Mouse (Mus musculus) forebrain, embryonic 13.5 days (tissue): ENCODE data around the gene Arhgap29. TPM values are rescaled to one million over a fixed set of nuclear protein-coding genes. Genes with fewer than 3 reads are reported as not detected.

Experiments
- ATAC-seq: fragments of 200-750 bp; cut with Nextera tagmentation; 2 replicates; pipeline ENCODE4 v1.8.0; 2017
- H3K27ac ChIP-seq: fragments of 300-500 bp; sonication (generic); 2 replicates; pipeline ENCODE4 v1.5.1; 2015; ENCODE audit warnings: inconsistent platforms, mild to moderate bottlenecking, moderate library complexity
- H3K27me3 ChIP-seq: fragments of 300-500 bp; sonication (generic); 2 replicates; pipeline ENCODE4 v1.6.1; 2015; ENCODE audit warnings: mild to moderate bottlenecking, inconsistent platforms
- H3K36me3 ChIP-seq: fragments of 300-500 bp; sonication (generic); 2 replicates; pipeline ENCODE4 v1.6.1; 2015; ENCODE audit warnings: mild to moderate bottlenecking, inconsistent platforms; ENCODE audit not compliant: poor library complexity, severe bottlenecking
- H3K4me1 ChIP-seq: fragments of 300-500 bp; sonication (generic); 2 replicates; pipeline ENCODE4 v1.6.1; 2015; ENCODE audit warnings: inconsistent platforms
- H3K4me2 ChIP-seq: fragments of 300-500 bp; sonication (generic); 2 replicates; pipeline ENCODE4 v1.6.1; 2015; ENCODE audit warnings: inconsistent platforms, mild to moderate bottlenecking, moderate library complexity
- H3K4me3 ChIP-seq: fragments of 300-500 bp; sonication (generic); 2 replicates; pipeline ENCODE4 v1.5.1; 2015; ENCODE audit warnings: mild to moderate bottlenecking, inconsistent platforms
- H3K9ac ChIP-seq: fragments of 300-500 bp; sonication (generic); 2 replicates; pipeline ENCODE4 v1.6.1; 2015; ENCODE audit warnings: mild to moderate bottlenecking, inconsistent platforms
- H3K9me3 ChIP-seq: fragments of 300-500 bp; sonication (generic); replicated peaks from 2 replicates; pipeline ENCODE4 v1.6.1; 2016; ENCODE audit warnings: inconsistent platforms
- WGBS: fragments of 180-500 bp; shearing (Covaris S2); methylation state at CpG from one replicate; pipeline ENCODE4 v1.1.7; 2015; 5-methylcytosine and 5-hydroxymethylcytosine counted together
- polyA plus RNA-seq: library from polyadenylated mRNA; unstranded; fragments of >200 nt; fragmentation: Nextera tagmentation; extraction: Ambion mirVana; gene quantifications from 2 replicates; pipeline ENCODE4 v1.2.1, GENCODE M21; 2015

Arhgap29 gene
- polyA plus RNA-seq, 1 experiment from 2014 or later: 11.5 TPM

DNA sequence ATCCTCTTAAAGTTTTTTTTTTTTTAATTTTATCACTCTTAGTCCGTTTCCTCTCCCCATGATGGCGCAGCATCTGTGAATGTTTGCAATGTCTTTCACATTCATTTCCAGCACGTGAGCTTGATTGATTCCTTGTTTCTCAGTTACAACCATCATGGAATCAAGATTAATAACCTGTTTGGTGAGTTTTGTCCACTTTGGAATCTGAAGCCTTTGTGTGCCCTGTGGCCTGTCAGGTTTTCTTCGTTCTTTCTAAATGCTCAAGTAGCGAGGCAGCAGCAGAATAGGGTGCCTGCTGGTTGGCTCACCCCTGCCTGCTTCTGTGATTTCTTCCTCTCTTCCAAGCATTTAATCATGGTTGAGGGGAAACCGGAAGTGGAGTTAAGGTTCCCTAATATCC is 2.2 kb upstream of the Arhgap29 start:
- H3K9me3 ChIP-seq: no peaks in the 10 kb centered on the region
- WGBS: 57% methylated on average over 6 of the region's 6 CpGs
- H3K4me1 ChIP-seq: peaks cover 10% of the 10 kb centered on the region; the same call in 1 of the 2 replicates
- no peak for ATAC-seq
- H3K27ac ChIP-seq: no peak overlapping the region
- H3K36me3 ChIP-seq: no peaks in the 10 kb centered on the region
- no peak overlapping the region for H3K9ac ChIP-seq
- peaks cover 32% of the 10 kb centered on the region for H3K27me3 ChIP-seq
- H3K4me3 ChIP-seq: no peak overlapping the region
- H3K4me2 ChIP-seq: no peak overlapping the region

DNA sequence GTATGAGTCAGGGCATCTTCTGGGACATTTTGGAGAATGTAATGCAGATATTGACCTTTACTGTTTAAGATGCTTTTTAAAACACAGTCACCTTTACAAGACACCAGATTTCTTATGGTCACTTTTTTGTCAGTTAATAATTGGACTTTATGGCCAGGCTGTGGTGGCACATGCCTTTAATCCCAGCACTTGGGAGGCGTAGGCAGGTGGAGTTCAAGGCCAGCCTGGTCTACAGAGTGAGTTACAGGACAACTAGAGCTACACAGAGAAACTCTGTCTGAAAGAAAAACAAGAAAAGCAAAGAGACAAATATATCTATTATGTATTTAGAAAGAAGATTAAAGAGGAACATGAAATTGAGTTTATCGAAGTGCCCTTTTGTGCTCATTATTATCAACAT is 1.2 kb upstream of the Arhgap29 start:
- Histone ChIP-seq H3K36me3 (no peaks in the 10 kb centered on the region), H3K9me3 (no peaks in the 10 kb centered on the region), H3K4me2 (no peak overlapping the region), H3K27ac (no peak overlapping the region), H3K4me1 (peaks cover 10% of the 10 kb centered on the region; the same call in 1 of the 2 replicates), H3K9ac (no peak overlapping the region), H3K4me3 (no peak overlapping the region), H3K27me3 (peaks cover 38% of the 10 kb centered on the region)
- ATAC-seq: no peak
- WGBS: 89% methylated on average over 2 of the region's 2 CpGs

DNA sequence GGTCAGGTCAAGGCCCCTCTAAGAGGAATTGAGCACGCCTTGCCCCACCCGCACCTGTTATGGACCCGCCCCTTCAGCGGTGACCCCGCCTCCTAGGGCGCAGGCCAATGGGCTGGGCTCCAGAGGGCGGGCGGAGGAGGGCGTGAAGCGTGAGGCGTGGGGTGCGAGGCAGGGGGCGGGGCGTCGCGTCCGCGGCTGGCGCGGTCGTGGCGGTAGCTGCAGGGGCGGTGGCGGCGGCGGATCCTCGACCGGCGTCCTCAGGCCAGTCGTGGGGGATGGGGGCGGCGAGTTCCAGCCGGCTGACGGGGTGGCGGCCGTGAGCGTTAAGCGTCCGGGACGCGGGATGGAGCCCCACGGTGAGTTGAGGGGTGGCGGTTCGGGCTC is 700 bp downstream of the Arhgap29 start:
- peak; percentile 90 for ATAC-seq
- WGBS: 0% methylated on average over 44 of the region's 44 CpGs
- H3K27me3 ChIP-seq: peaks cover 38% of the 10 kb centered on the region
- H3K9me3 ChIP-seq: no peaks in the 10 kb centered on the region
- peak overlapping the region; percentile 55 for H3K4me3 ChIP-seq
- no peak overlapping the region for H3K27ac ChIP-seq
- peak overlapping the region; percentile 85 for H3K4me2 ChIP-seq
- peaks cover 10% of the 10 kb centered on the region; the same call in 1 of the 2 replicates for H3K4me1 ChIP-seq
- no peaks in the 10 kb centered on the region for H3K36me3 ChIP-seq
- peak overlapping the region; percentile 60 for H3K9ac ChIP-seq

DNA sequence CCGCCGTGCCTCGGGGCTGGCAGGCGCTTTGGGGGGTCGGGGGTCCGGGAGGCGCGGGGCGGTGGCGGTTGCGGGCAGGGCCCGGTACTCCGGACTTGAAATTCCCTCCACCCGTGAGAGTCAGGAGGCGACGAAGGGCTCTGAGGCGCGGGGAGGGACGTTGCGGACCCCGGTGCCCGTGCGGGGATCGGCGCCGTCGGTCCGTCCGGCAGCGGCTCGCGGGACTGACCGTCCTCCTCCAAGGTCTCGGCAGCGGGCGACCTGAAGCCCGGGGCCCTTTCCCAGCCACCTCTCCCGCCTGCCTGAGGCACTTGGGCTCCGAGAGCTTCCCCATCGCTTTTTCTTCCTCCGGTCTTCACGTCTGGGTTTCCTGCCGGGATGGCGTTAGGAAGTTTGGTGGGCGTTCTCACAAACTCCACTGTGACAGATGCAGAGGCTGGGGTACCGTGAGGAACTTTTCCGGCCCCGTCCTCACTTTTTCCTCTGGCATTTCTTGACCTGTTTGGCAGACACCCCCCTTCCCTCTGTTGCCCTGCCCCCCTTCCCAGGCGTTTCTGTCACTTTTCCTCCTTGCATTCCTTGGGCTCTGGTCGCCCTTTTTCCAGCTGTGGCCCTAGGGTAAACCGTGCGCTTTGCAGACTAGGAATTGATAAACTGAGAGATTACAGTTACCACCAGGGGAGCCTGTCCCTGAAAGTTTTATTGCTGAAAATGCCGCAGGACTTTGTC is 1.3 kb downstream of the Arhgap29 start:
- Histone ChIP-seq H3K27ac (no peak overlapping the region), H3K9ac (peak overlapping the region; percentile 60), H3K4me2 (peak overlapping the region; percentile 85), H3K4me1 (peaks cover 10% of the 10 kb centered on the region; the same call in 1 of the 2 replicates), H3K27me3 (peaks cover 38% of the 10 kb centered on the region), H3K36me3 (no peaks in the 10 kb centered on the region), H3K9me3 (no peaks in the 10 kb centered on the region), H3K4me3 (peak overlapping the region; percentile 55)
- peak; percentile 67 for ATAC-seq
- under 1% methylated on average over 45 of the region's 53 CpGs for WGBS

DNA sequence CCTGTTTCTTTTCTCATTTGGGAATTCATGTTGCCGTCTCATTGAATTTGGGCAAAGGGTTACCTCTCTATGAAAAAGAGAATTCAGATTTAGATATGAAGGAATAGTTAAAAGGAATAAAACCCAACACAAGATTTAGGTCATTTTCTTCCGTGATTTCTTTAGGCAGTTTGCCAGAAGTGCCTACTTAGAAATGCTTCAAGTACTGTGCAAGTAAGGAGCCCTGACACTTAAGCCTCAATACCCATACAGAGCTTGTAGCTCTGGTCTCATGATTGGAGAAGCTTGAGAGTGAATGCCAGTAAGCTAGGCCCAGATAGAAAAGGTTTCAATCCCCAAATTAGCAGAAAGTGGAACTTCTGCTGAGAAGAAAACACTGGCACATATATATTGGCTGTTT is 2.1 kb downstream of the Arhgap29 start:
- H3K4me1 ChIP-seq: peaks cover 10% of the 10 kb centered on the region; the same call in 1 of the 2 replicates
- no peaks in the 10 kb centered on the region for H3K9me3 ChIP-seq
- no peak overlapping the region for H3K9ac ChIP-seq
- no peaks in the 10 kb centered on the region for H3K36me3 ChIP-seq
- H3K27ac ChIP-seq: no peak overlapping the region
- peak overlapping the region; percentile 85 for H3K4me2 ChIP-seq
- peaks cover 38% of the 10 kb centered on the region for H3K27me3 ChIP-seq
- H3K4me3 ChIP-seq: no peak overlapping the region
- no peak for ATAC-seq
- 47% methylated on average over 2 of the region's 2 CpGs for WGBS

DNA sequence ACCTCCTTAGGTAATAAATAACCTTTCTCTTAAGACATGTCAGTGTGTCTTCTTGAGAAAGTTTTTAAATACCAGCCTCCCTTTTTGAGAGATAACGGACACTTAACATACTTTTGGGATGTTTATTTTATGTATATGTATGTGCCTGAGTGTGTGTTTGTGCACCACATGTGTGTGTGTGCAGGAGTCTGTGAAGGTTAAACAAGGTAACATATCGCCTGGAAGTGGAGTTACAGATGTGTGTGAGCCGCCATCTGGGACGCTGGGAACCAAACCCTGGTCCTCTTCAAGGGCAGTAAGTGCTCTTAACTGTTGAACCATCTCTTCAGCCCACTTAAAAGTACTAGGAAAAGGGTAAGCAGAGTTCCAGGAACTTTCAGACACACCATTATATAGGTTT is 3.2 kb downstream of the Arhgap29 start:
- Histone ChIP-seq H3K4me1 (peaks cover 10% of the 10 kb centered on the region; the same call in 1 of the 2 replicates), H3K27me3 (peaks cover 38% of the 10 kb centered on the region), H3K36me3 (no peaks in the 10 kb centered on the region), H3K27ac (no peak overlapping the region), H3K9ac (no peak overlapping the region), H3K9me3 (no peaks in the 10 kb centered on the region), H3K4me2 (no peak overlapping the region), H3K4me3 (no peak overlapping the region)
- no peak for ATAC-seq
- WGBS: 92% methylated on average over 4 of the region's 4 CpGs

GRCm38 (mm10) chr3:121956789-121957188 is 4.4 kb downstream of the Arhgap29 start:
- H3K27ac ChIP-seq: no peak overlapping the region

DNA sequence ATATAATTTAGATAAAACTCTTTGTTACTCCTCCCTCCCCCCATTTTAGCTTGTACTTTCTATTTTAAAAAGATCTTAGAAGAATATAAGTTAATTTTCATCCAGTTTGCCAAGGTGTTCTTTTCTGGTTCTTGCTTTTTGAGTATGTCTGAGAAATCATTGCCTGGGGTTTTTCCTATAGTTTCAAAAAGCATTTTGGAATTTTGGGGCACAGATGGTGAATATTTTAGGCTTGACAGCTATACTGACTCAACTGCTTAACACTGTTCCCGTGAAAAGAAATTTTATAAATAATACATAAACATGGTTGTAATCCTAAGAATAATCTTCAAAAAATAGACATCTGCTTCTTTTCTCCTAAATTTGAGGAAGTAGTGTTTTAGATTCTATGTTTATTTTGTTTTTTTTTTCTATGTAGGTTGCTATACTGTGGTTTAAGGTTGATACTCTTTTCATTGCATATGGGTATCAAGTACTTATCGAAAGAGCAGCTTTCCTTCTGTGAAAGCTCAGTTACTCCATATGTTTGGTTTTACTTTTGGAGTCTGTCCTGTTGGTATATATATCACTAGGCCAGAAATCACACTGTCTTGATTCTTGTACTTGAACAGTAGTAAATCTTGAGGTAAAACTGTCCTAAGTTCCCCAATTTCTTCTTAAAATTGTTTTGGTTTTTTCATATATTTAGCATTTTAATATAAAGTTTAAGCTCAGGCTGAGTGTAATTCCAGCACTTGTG is 5.4 kb downstream of the Arhgap29 start:
- H3K36me3 ChIP-seq: no peaks in the 10 kb centered on the region
- no peak overlapping the region for H3K27ac ChIP-seq
- peaks cover 10% of the 10 kb centered on the region; the same call in 1 of the 2 replicates for H3K4me1 ChIP-seq
- no peaks in the 10 kb centered on the region for H3K9me3 ChIP-seq
- WGBS: 92% methylated on average over 2 of the region's 2 CpGs
- peaks cover 30% of the 10 kb centered on the region for H3K27me3 ChIP-seq
- H3K4me2 ChIP-seq: no peak overlapping the region
- no peak overlapping the region for H3K4me3 ChIP-seq
- no peak; the same call in 1 of the 2 replicates for ATAC-seq
- H3K9ac ChIP-seq: no peak overlapping the region

More at GRCm38 (mm10) chr3:121956789-121957188, 4.4 kb downstream of the Arhgap29 start:
- Histone ChIP-seq H3K9me3 (no peaks in the 10 kb centered on the region), H3K36me3 (no peaks in the 10 kb centered on the region), H3K9ac (no peak overlapping the region), H3K4me1 (peaks cover 10% of the 10 kb centered on the region; the same call in 1 of the 2 replicates), H3K27me3 (peaks cover 36% of the 10 kb centered on the region), H3K4me3 (no peak overlapping the region), H3K4me2 (no peak overlapping the region)
- ATAC-seq: no peak
- 83% methylated on average over 7 of the region's 7 CpGs for WGBS

GRCm38 (mm10) chr3:121964173-121964572 is 11.8 kb downstream of the Arhgap29 start:
- peaks cover 30% of the 10 kb centered on the region for H3K27me3 ChIP-seq
- no peak overlapping the region for H3K4me2 ChIP-seq
- no peak overlapping the region for H3K4me3 ChIP-seq
- peaks cover 15% of the 10 kb centered on the region for H3K4me1 ChIP-seq
- H3K27ac ChIP-seq: no peak overlapping the region
- H3K9me3 ChIP-seq: no peaks in the 10 kb centered on the region
- H3K9ac ChIP-seq: no peak overlapping the region
- H3K36me3 ChIP-seq: no peaks in the 10 kb centered on the region
- ATAC-seq: no peak

DNA sequence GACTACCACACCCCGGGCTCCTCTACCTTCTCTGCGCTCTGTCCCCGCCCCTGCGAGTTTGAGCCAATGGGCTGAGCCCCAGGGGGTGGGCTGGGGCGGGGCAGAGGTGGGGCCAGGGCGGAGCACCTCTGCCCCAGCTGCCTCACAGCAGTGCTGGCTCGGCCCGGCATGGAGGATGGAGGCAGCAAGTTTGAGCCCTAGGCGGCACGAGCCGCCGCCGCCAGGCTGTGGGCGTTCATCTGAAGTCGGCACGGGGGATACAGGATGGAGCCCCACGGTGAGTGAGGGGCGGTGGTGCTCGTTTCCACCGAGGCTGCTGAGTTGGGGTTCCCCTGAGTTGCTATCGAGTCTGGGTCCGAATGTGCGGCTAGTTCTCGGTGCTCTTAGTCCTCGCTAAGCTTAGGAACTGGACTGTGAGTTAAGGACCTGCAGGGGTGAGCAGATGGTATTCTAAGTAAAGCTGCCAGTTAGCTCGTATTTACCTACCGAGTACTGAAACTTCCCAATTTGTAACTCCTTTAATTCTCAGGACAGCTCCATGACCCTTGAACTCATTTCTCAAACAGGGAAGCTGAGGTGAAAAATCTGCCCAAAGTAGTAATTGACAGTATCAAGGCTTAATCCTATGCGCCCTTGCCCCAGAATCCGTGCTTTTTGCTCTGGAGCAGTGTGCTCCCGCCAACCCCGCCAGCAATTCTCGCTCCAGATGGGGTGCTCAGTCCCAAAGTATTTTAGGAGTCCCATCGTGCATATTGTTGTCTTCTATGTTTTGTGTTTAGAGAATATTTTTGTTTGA is 15.5 kb downstream of the Arhgap29 start:
- ATAC-seq: peak; percentile 99
- peak overlapping the region; percentile 84 for H3K4me2 ChIP-seq
- peaks cover 36% of the 10 kb centered on the region for H3K27me3 ChIP-seq
- H3K4me3 ChIP-seq: peak overlapping the region; percentile 48
- H3K36me3 ChIP-seq: no peaks in the 10 kb centered on the region
- peaks cover 15% of the 10 kb centered on the region for H3K4me1 ChIP-seq
- H3K27ac ChIP-seq: no peak overlapping the region
- under 1% methylated on average over 33 of the region's 33 CpGs for WGBS
- H3K9ac ChIP-seq: peak overlapping the region; percentile 57
- no peaks in the 10 kb centered on the region for H3K9me3 ChIP-seq

DNA sequence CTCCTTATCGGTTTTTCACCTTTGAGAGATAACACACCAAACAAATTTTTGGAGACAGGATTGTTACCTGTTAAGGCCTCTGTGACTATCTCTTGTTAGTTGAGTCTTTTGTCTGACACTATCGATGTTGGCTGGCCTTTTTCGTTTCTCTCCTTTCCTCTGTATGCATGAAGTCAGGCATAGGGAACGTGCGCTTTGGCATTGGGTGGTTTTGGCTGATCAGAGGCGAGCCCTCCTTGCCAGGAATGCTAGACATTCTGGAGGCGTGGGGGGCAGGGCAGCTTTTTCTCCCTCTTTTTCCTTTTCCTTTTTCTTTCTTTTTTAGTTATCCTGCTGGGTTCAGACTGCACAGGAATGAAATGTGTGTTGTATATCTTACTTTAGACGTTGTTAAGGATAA is 16.3 kb downstream of the Arhgap29 start:
- no peak for ATAC-seq
- Histone ChIP-seq H3K4me1 (peaks cover 15% of the 10 kb centered on the region), H3K27me3 (peaks cover 36% of the 10 kb centered on the region), H3K4me3 (peak overlapping the region; percentile 48), H3K36me3 (no peaks in the 10 kb centered on the region), H3K4me2 (peak overlapping the region; percentile 84), H3K27ac (no peak overlapping the region), H3K9ac (peak overlapping the region; percentile 1; the same call in 1 of the 2 replicates), H3K9me3 (no peaks in the 10 kb centered on the region)
- WGBS: 4% methylated on average over 8 of the region's 8 CpGs

- Histone ChIP-seq H3K27ac (no peak overlapping the region), H3K9ac (no peak overlapping the region), H3K4me2 (no peak overlapping the region), H3K9me3 (no peaks in the 10 kb centered on the region), H3K27me3 (peaks cover 36% of the 10 kb centered on the region), H3K4me1 (peaks cover 15% of the 10 kb centered on the region), H3K4me3 (no peak overlapping the region), H3K36me3 (no peaks in the 10 kb centered on the region)
- ATAC-seq: no peak
- WGBS: 78% methylated on average over 1 of the region's 1 CpGs
Observed at GRCm38 (mm10) chr3:121969451-121969850, 17.1 kb downstream of the Arhgap29 start.
